8 mouse cellular contexts compared by ENCODE assay signal in genomic region chr19:46960101-46961046, GRCm38 (mm10). TPM values are rescaled to one million over a fixed set of nuclear protein-coding genes. Genes with fewer than 3 reads are reported as not detected.
A peak's percentile ranks its signal among the peaks of the same experiment; 100 is the strongest.
DNase-seq lines count a peak whose midpoint lies in the region; ATAC-seq and TF ChIP-seq lines count a peak whose summit lies in the region.

No protein-coding gene starts in this region.

- 42% methylated on average over 13 of the region's 13 CpGs for WGBS in liver, embryonic 13.5 days (ENCODE audit: insufficient replicate concordance)

- H3K4me3 ChIP-seq in gastrocnemius, adult 2 months: peak overlapping the region; percentile 93
- H3K4me3 ChIP-seq in liver, embryonic 13.5 days (replicated peaks): peak overlapping the region; percentile 93

- H3K9me3 ChIP-seq in liver, embryonic 13.5 days (replicated peaks): no peaks in the 10 kb centered on the region

- H3K27me3 ChIP-seq in liver, embryonic 13.5 days: no peaks in the 10 kb centered on the region

- no peak for DNase-seq in gastrocnemius, adult 2 months
- DNase-seq in gastrocnemius, postnatal 10 days: no peak
- peak; percentile 22 for DNase-seq in thymus, postnatal 14 days
- no peak for DNase-seq in thymus, postnatal 36 days
- no peak for DNase-seq in liver, embryonic 13.5 days
- DNase-seq in adrenal gland, adult 18-20 months (ENCODE audit: low spot score in 2 of 2): no peak

- peak overlapping the region; percentile 96 for H3K9ac ChIP-seq in liver, embryonic 13.5 days

- no peak for TF ChIP-seq CTCF in gastrocnemius, adult 2 months (IDR thresholded peaks at IDR 0.05)

- no peak for ATAC-seq in liver, embryonic 13.5 days (ENCODE audit: low read depth)
- no peak for ATAC-seq in erythroid progenitor cell, adult 5-6 weeks (replicated peaks; ENCODE audit: low FRiP score, poor library complexity, severe bottlenecking)
- no peak for ATAC-seq in monocyte, adult 5-6 weeks (replicated peaks; ENCODE audit: insufficient number of reproducible peaks, low FRiP score, low TSS enrichment, poor library complexity, severe bottlenecking)

- H3K4me1 ChIP-seq in liver, embryonic 13.5 days (replicated peaks): peaks cover 66% of the 10 kb centered on the region

- H3K36me3 ChIP-seq in liver, embryonic 13.5 days: 0 out of 2 replicates have a peak, but pooled peaks cover 3% of the 10 kb centered on the region

- intact Hi-C loops in gastrocnemius, adult 2 months (cut with DNase I): loop anchor here (5.0 kb wide), 1 partner anchor 53 kb away; no protein-coding TSS in a partner anchor

- H3K27ac ChIP-seq in gastrocnemius, adult 2 months: peak overlapping the region; percentile 91
- H3K27ac ChIP-seq in liver, embryonic 13.5 days: peak overlapping the region; percentile 92

- peak overlapping the region; percentile 86 for H3K4me2 ChIP-seq in liver, embryonic 13.5 days

RNA-seq across cellular contexts. Expression of gene Ina, which starts 54.1 kb away (rescaled TPM):
- total RNA-seq in gastrocnemius, adult 2 months (2021): not detected
- total RNA-seq in gastrocnemius, postnatal 10 days (2021): under 1 TPM; 0.38 to 0.40 TPM
- 0.58 and 0.71 TPM in 2 replicates for polyA plus RNA-seq in liver, embryonic 13.5 days (2015; fragmentation: Nextera tagmentation; extraction: Ambion mirVana)
- not detected in 2 replicates for total RNA-seq in erythroid progenitor cell, adult 5-6 weeks (2015; ENCODE audit: low replicate concordance)
- not detected in 2 replicates for total RNA-seq in erythroid progenitor cell, adult 5-6 weeks (2017; ENCODE audit: low replicate concordance)
- not detected in 3 replicates for total RNA-seq in monocyte, adult 5-6 weeks (2017)
- total RNA-seq in adrenal gland, adult 18-20 months (2021): 1 to 10 TPM; 7.8 to 8.6 TPM

RNA-seq across cellular contexts. Expression of gene Nt5c2, which starts 54.6 kb away (rescaled TPM):
- 10 to 100 TPM in 1 of 2 experiments, 1 to 10 TPM in 1; 9.5 to 18.2 TPM for total RNA-seq in gastrocnemius, adult 2 months (2021)
- total RNA-seq in gastrocnemius, postnatal 10 days (2021): 10 to 100 TPM; 33.4 to 34.7 TPM
- 61.0 and 69.1 TPM in 2 replicates for polyA plus RNA-seq in liver, embryonic 13.5 days (2015; fragmentation: Nextera tagmentation; extraction: Ambion mirVana)
- 26.4 and 41.4 TPM in 2 replicates for total RNA-seq in erythroid progenitor cell, adult 5-6 weeks (2015; ENCODE audit: low replicate concordance)
- 34.8 and 47.9 TPM in 2 replicates for total RNA-seq in erythroid progenitor cell, adult 5-6 weeks (2017; ENCODE audit: low replicate concordance)
- total RNA-seq in monocyte, adult 5-6 weeks (2017): 45.4 to 63.8 TPM (median 58.6 TPM) in 3 replicates
- total RNA-seq in adrenal gland, adult 18-20 months (2021): 10 to 100 TPM; 57.5 to 68.4 TPM
